Mouse (Mus musculus): ENCODE results near the gene Mei4. TPM values are rescaled to one million over a fixed set of nuclear protein-coding genes. Genes with fewer than 3 reads are reported as not detected.

Gene Mei4
- polyA plus RNA-seq, 1 experiment from 2014 or later = 0.61 TPM

- Histone ChIP-seq H3K4me1 (replicated peaks) (no peaks in the 10 kb centered on the region), H3K27ac (no peak overlapping the region), H3K4me3 (no peak overlapping the region), H3K4me2 (no peak overlapping the region), H3K9ac (no peak overlapping the region), H3K27me3 (no peaks in the 10 kb centered on the region), H3K36me3 (no peaks in the 10 kb centered on the region), H3K9me3 (no peaks in the 10 kb centered on the region)
- ATAC-seq (ENCODE audit: low FRiP score) = no peak
- WGBS = 96% methylated on average over 1 of the region's 1 CpGs
These were observed 103.3 kb downstream of the Mei4 start for GRCm38 (mm10) chr9:81966765-81967164.

DNA sequence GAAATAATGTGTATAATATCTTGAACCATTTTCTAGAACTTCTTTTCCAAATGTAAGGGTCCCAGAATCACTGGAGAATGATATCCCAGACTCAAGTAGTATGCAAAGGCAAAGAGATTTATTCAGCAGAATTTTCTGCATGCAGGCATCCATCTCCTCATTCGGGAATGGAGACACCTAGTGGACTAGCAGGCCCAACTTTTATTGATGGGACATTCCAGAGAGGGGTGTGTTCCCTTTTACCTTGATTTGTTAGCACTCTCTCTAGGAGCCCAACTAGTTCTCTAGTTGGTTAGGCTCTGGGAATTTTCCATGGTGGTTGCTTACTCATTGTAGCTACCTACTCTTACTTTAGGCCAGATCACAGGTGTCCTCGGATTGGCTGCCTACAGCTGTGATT lies 105.5 kb downstream of the Mei4 start:
- Histone ChIP-seq H3K4me1 (replicated peaks) (no peaks in the 10 kb centered on the region), H3K36me3 (no peaks in the 10 kb centered on the region), H3K9me3 (no peaks in the 10 kb centered on the region), H3K9ac (no peak overlapping the region), H3K4me2 (no peak overlapping the region), H3K4me3 (no peak overlapping the region), H3K27me3 (no peaks in the 10 kb centered on the region), H3K27ac (no peak overlapping the region)
- WGBS = 64% methylated on average over 2 of the region's 2 CpGs
- no peak for ATAC-seq (ENCODE audit: low FRiP score)

GRCm38 (mm10) chr9:81982461-81982860 lies 119.0 kb downstream of the Mei4 start:
- no peak overlapping the region for H3K27ac ChIP-seq
- no peak overlapping the region for H3K4me2 ChIP-seq
- WGBS = 92% methylated on average over 3 of the region's 3 CpGs
- no peaks in the 10 kb centered on the region for H3K27me3 ChIP-seq
- no peaks in the 10 kb centered on the region for H3K36me3 ChIP-seq
- no peaks in the 10 kb centered on the region for H3K4me1 ChIP-seq (replicated peaks)
- ATAC-seq (ENCODE audit: low FRiP score) = no peak
- no peak overlapping the region for H3K9ac ChIP-seq
- H3K9me3 ChIP-seq = no peaks in the 10 kb centered on the region
- H3K4me3 ChIP-seq = no peak overlapping the region

DNA sequence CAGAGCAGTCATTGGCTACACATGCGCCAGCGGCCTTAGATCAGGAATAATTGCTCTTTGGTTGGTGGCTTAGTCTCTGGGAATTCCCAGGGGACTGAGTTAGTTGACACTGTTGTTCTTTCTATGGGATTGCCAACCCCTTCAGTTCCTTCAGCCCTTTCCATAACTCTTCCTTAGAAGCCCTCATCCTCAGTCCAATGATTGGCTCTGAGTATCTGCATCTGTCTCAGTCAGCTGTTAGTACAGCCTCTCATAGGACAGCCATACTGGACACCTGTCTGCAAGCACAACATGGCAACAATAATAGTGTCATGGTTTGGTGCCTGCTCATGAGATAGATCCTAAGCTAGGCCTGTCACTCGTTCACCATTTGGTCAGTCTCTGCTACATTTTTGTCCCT lies 149.5 kb downstream of the Mei4 start:
- H3K9me3 ChIP-seq = no peaks in the 10 kb centered on the region
- no peak overlapping the region for H3K9ac ChIP-seq
- H3K4me3 ChIP-seq = no peak overlapping the region
- no peaks in the 10 kb centered on the region for H3K27me3 ChIP-seq
- 68% methylated on average over 3 of the region's 3 CpGs for WGBS
- no peak for ATAC-seq (ENCODE audit: low FRiP score)
- H3K27ac ChIP-seq = no peak overlapping the region
- H3K4me2 ChIP-seq = no peak overlapping the region
- H3K4me1 ChIP-seq (replicated peaks) = no peaks in the 10 kb centered on the region
- H3K36me3 ChIP-seq = no peaks in the 10 kb centered on the region

- no peak for ATAC-seq (ENCODE audit: low FRiP score)
- Histone ChIP-seq H3K27ac (no peak overlapping the region), H3K9ac (no peak overlapping the region), H3K9me3 (no peaks in the 10 kb centered on the region), H3K36me3 (no peaks in the 10 kb centered on the region), H3K4me1 (replicated peaks) (no peaks in the 10 kb centered on the region), H3K4me2 (no peak overlapping the region), H3K4me3 (no peak overlapping the region), H3K27me3 (no peaks in the 10 kb centered on the region)
- WGBS = 98% methylated on average over 1 of the region's 1 CpGs
These were observed 179.1 kb downstream of the Mei4 start for GRCm38 (mm10) chr9:82042515-82043056.

- Histone ChIP-seq H3K4me2 (no peak overlapping the region), H3K4me1 (replicated peaks) (no peaks in the 10 kb centered on the region), H3K4me3 (no peak overlapping the region), H3K9ac (no peak overlapping the region), H3K27ac (no peak overlapping the region), H3K9me3 (no peaks in the 10 kb centered on the region), H3K36me3 (no peaks in the 10 kb centered on the region), H3K27me3 (no peaks in the 10 kb centered on the region)
- no peak for ATAC-seq (ENCODE audit: low FRiP score)
- 88% methylated on average over 2 of the region's 2 CpGs for WGBS
These were observed 181.0 kb downstream of the Mei4 start for GRCm38 (mm10) chr9:82044517-82044916.

GRCm38 (mm10) chr9:82073832-82074231 lies 210.4 kb downstream of the Mei4 start:
- Histone ChIP-seq H3K4me2 (no peak overlapping the region), H3K4me1 (replicated peaks) (no peaks in the 10 kb centered on the region), H3K36me3 (no peaks in the 10 kb centered on the region), H3K9ac (no peak overlapping the region), H3K9me3 (no peaks in the 10 kb centered on the region), H3K4me3 (no peak overlapping the region), H3K27me3 (no peaks in the 10 kb centered on the region), H3K27ac (no peak overlapping the region)
- 74% methylated on average over 1 of the region's 1 CpGs for WGBS
- no peak for ATAC-seq (ENCODE audit: low FRiP score)

- WGBS = 95% methylated on average over 2 of the region's 2 CpGs
- Histone ChIP-seq H3K4me1 (replicated peaks) (no peaks in the 10 kb centered on the region), H3K9ac (no peak overlapping the region), H3K27ac (no peak overlapping the region), H3K27me3 (no peaks in the 10 kb centered on the region), H3K4me2 (no peak overlapping the region), H3K4me3 (no peak overlapping the region), H3K36me3 (no peaks in the 10 kb centered on the region), H3K9me3 (no peaks in the 10 kb centered on the region)
- no peak for ATAC-seq (ENCODE audit: low FRiP score)
These were observed 211.8 kb downstream of the Mei4 start for GRCm38 (mm10) chr9:82075270-82075669.

DNA sequence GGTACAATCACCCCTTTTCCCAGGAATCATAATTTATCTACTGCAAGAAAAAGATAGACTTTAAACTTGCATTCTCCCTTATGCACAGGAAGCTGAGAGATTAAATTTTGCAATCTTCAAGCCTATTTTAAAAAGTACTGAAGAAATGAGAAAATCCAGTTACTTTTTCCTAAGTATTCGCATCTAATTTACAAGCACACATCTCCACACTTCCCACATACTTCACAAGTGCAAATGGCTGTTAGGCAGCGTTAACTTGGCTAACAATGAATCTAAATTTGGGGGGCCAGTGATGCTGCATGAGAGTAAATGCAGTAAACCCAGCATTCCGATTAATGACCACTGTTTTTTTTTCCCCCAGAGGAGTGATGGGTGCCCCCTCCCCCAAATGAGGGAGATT lies 232.9 kb downstream of the Mei4 start:
- Histone ChIP-seq H3K9ac (no peak overlapping the region), H3K9me3 (no peaks in the 10 kb centered on the region), H3K4me2 (no peak overlapping the region), H3K4me1 (replicated peaks) (no peaks in the 10 kb centered on the region), H3K4me3 (no peak overlapping the region), H3K27ac (no peak overlapping the region), H3K27me3 (no peaks in the 10 kb centered on the region), H3K36me3 (no peaks in the 10 kb centered on the region)
- ATAC-seq (ENCODE audit: low FRiP score) = no peak
- WGBS = 85% methylated on average over 3 of the region's 3 CpGs

GRCm38 (mm10) chr9:82114865-82115264 lies 251.4 kb downstream of the Mei4 start:
- H3K27ac ChIP-seq = no peak overlapping the region
- no peak overlapping the region for H3K9ac ChIP-seq
- H3K4me1 ChIP-seq (replicated peaks) = peaks cover 3% of the 10 kb centered on the region
- H3K27me3 ChIP-seq = no peaks in the 10 kb centered on the region
- H3K9me3 ChIP-seq = no peaks in the 10 kb centered on the region
- ATAC-seq (ENCODE audit: low FRiP score) = no peak
- H3K4me3 ChIP-seq = no peak overlapping the region
- WGBS = 74% methylated on average over 2 of the region's 2 CpGs
- no peak overlapping the region for H3K4me2 ChIP-seq
- H3K36me3 ChIP-seq = no peaks in the 10 kb centered on the region

- Histone ChIP-seq H3K4me1 (replicated peaks) (no peaks in the 10 kb centered on the region), H3K36me3 (no peaks in the 10 kb centered on the region), H3K4me2 (no peak overlapping the region), H3K9me3 (no peaks in the 10 kb centered on the region), H3K27me3 (no peaks in the 10 kb centered on the region), H3K27ac (no peak overlapping the region), H3K9ac (no peak overlapping the region), H3K4me3 (no peak overlapping the region)
- no peak for ATAC-seq (ENCODE audit: low FRiP score)
These were observed 272.6 kb downstream of the Mei4 start for GRCm38 (mm10) chr9:82136119-82136518.

- H3K36me3 ChIP-seq = no peaks in the 10 kb centered on the region
- ATAC-seq (ENCODE audit: low FRiP score) = no peak
- H3K9ac ChIP-seq = no peak overlapping the region
- 60% methylated on average over 9 of the region's 9 CpGs for WGBS
- no peak overlapping the region for H3K4me2 ChIP-seq
- no peaks in the 10 kb centered on the region for H3K27me3 ChIP-seq
- no peaks in the 10 kb centered on the region for H3K9me3 ChIP-seq
- no peak overlapping the region for H3K27ac ChIP-seq
- no peaks in the 10 kb centered on the region for H3K4me1 ChIP-seq (replicated peaks)
- no peak overlapping the region for H3K4me3 ChIP-seq
These were observed 296.7 kb downstream of the Mei4 start for GRCm38 (mm10) chr9:82160143-82160542.

DNA sequence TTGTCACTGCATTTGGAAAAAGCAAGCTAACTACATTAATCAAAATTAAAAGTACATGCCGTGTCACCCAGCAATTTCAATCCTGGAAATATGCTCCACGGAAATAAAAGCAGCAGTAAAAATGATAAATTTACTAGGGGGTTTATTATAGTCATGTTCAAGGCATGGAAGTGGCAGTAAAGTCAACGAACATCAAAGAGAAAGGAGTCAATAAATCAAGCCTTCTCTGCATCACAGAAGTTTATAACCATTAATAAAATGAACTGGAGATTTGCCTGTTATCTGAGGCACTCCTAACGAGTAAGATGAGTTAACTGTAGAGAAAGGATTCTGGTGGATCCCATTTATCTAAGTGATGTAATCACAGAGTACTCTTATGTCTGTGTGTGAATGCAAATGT lies 298.9 kb downstream of the Mei4 start:
- H3K9ac ChIP-seq = no peak overlapping the region
- no peaks in the 10 kb centered on the region for H3K9me3 ChIP-seq
- no peak overlapping the region for H3K4me3 ChIP-seq
- H3K27me3 ChIP-seq = no peaks in the 10 kb centered on the region
- H3K36me3 ChIP-seq = no peaks in the 10 kb centered on the region
- no peak for ATAC-seq (ENCODE audit: low FRiP score)
- 62% methylated on average over 4 of the region's 4 CpGs for WGBS
- no peak overlapping the region for H3K4me2 ChIP-seq
- no peak overlapping the region for H3K27ac ChIP-seq
- no peaks in the 10 kb centered on the region for H3K4me1 ChIP-seq (replicated peaks)

- no peaks in the 10 kb centered on the region for H3K27me3 ChIP-seq
- WGBS = 63% methylated on average over 1 of the region's 1 CpGs
- H3K27ac ChIP-seq = no peak overlapping the region
- no peaks in the 10 kb centered on the region for H3K4me1 ChIP-seq (replicated peaks)
- H3K9ac ChIP-seq = no peak overlapping the region
- H3K36me3 ChIP-seq = no peaks in the 10 kb centered on the region
- ATAC-seq (ENCODE audit: low FRiP score) = no peak
- no peak overlapping the region for H3K4me2 ChIP-seq
- no peak overlapping the region for H3K4me3 ChIP-seq
- H3K9me3 ChIP-seq = no peaks in the 10 kb centered on the region
These were observed 354.5 kb downstream of the Mei4 start for GRCm38 (mm10) chr9:82217976-82218375.

Measured in hindbrain, embryonic 13.5 days (tissue).